Mouse (Mus musculus) heart, embryonic 13.5 days (tissue): ENCODE measurements around the gene Tmem82. TPM values are rescaled to one million over a fixed set of nuclear protein-coding genes. Genes with fewer than 3 reads are reported as not detected.

Experiments
- ATAC-seq: fragments of 200-750 bp; cut with Nextera tagmentation; 2 replicates; pipeline ENCODE4 v1.8.0; 2017; ENCODE audit warnings: moderate TSS enrichment; ENCODE audit not compliant: insufficient number of reproducible peaks, low FRiP score, low TSS enrichment; ENCODE audit errors: extremely low read depth
- H3K27ac ChIP-seq: fragments of 300-500 bp; sonication (generic); replicated peaks from 2 replicates; pipeline ENCODE4 v1.5.1; 2015; ENCODE audit warnings: moderate library complexity, mild to moderate bottlenecking, inconsistent platforms
- H3K27me3 ChIP-seq: fragments of 300-500 bp; sonication (generic); replicated peaks from 2 replicates; pipeline ENCODE4 v1.6.1; 2015; ENCODE audit warnings: mild to moderate bottlenecking, inconsistent platforms
- H3K36me3 ChIP-seq: fragments of 300-500 bp; sonication (generic); 2 replicates; pipeline ENCODE4 v1.6.1; 2015; ENCODE audit warnings: mild to moderate bottlenecking, inconsistent platforms
- H3K4me1 ChIP-seq: fragments of 300-500 bp; sonication (generic); 2 replicates; pipeline ENCODE4 v1.6.1; 2015; ENCODE audit warnings: inconsistent platforms
- H3K4me2 ChIP-seq: fragments of 300-500 bp; sonication (generic); 2 replicates; pipeline ENCODE4 v1.6.1; 2015; ENCODE audit warnings: inconsistent platforms, mild to moderate bottlenecking, moderate library complexity
- H3K4me3 ChIP-seq: fragments of 300-500 bp; sonication (generic); 2 replicates; pipeline ENCODE4 v1.5.1; 2015; ENCODE audit warnings: moderate library complexity, mild to moderate bottlenecking, inconsistent platforms
- H3K9ac ChIP-seq: fragments of 300-500 bp; sonication (generic); 2 replicates; pipeline ENCODE4 v1.6.1; 2015; ENCODE audit warnings: inconsistent platforms, mild to moderate bottlenecking, moderate library complexity
- H3K9me3 ChIP-seq: fragments of 300-500 bp; sonication (generic); 2 replicates; pipeline ENCODE4 v1.6.1; 2016; ENCODE audit warnings: inconsistent platforms
- WGBS: fragments of 180-500 bp; shearing (Covaris S2); methylation state at CpG from one replicate; pipeline ENCODE4 v1.1.7; 2015; ENCODE audit warnings: mixed read lengths; 5-methylcytosine and 5-hydroxymethylcytosine counted together
- polyA plus RNA-seq: library from polyadenylated mRNA; unstranded; fragments of >200 nt; fragmentation: Nextera tagmentation; extraction: Ambion mirVana; gene quantifications from 2 replicates; pipeline ENCODE4 v1.2.1, GENCODE M21; 2015

Tmem82 gene
- polyA plus RNA-seq = 0.44 and 0.62 TPM in 2 replicates

- Histone ChIP-seq H3K9ac (peak within 1 kb of the TSS; percentile 76), H3K36me3 (no peaks in the 10 kb centered on the region), H3K27ac (no peak within 1 kb of the TSS), H3K4me1 (peaks cover 25% of the 10 kb centered on the region), H3K4me3 (peak within 1 kb of the TSS; percentile 45), H3K4me2 (peak within 1 kb of the TSS; percentile 83), H3K27me3 (peaks cover 3% of the 10 kb centered on the region; the same call in 1 of the 2 replicates), H3K9me3 (no peaks in the 10 kb centered on the region)
- ATAC-seq = no peak
- 19% methylated on average over 20 of the region's 20 CpGs for WGBS
Measured at GRCm38 (mm10) chr4:141618565-141619243, at the start of gene Tmem82. Tmem82 (minus strand) TSS chr4:141618633.

- peak within 1 kb of the TSS; percentile 98 for H3K9ac ChIP-seq
- H3K36me3 ChIP-seq = peaks cover 24% of the 10 kb centered on the region
- H3K27me3 ChIP-seq = no peaks in the 10 kb centered on the region
- no peaks in the 10 kb centered on the region for H3K9me3 ChIP-seq
- peaks cover 20% of the 10 kb centered on the region for H3K4me1 ChIP-seq
- no peak; the same call in 1 of the 2 replicates for ATAC-seq
- peak within 1 kb of the TSS; percentile 91 for H3K27ac ChIP-seq
- 55% methylated on average over 8 of the region's 8 CpGs for WGBS
- peak within 1 kb of the TSS; percentile 95 for H3K4me3 ChIP-seq
- H3K4me2 ChIP-seq = peak within 1 kb of the TSS; percentile 88
Measured at GRCm38 (mm10) chr4:141664799-141665198, 46.4 kb upstream of the Tmem82 start, which contains the start of gene Plekhm2. Plekhm2 (minus strand) TSS chr4:141664899.

GRCm38 (mm10) chr4:141664011-141664745 lies 45.7 kb upstream of the Tmem82 start:
- H3K4me2 ChIP-seq = peak overlapping the region; percentile 88
- H3K9me3 ChIP-seq = no peaks in the 10 kb centered on the region
- peak overlapping the region; percentile 91 for H3K27ac ChIP-seq
- ATAC-seq = peak; percentile 70; the same call in 1 of the 2 replicates
- peak overlapping the region; percentile 95 for H3K4me3 ChIP-seq
- H3K9ac ChIP-seq = peak overlapping the region; percentile 98
- H3K36me3 ChIP-seq = peaks cover 30% of the 10 kb centered on the region
- under 1% methylated on average over 58 of the region's 60 CpGs for WGBS
- no peaks in the 10 kb centered on the region for H3K27me3 ChIP-seq
- H3K4me1 ChIP-seq = peaks cover 21% of the 10 kb centered on the region

GRCm38 (mm10) chr4:141663122-141663931 lies 44.9 kb upstream of the Tmem82 start:
- no peaks in the 10 kb centered on the region for H3K9me3 ChIP-seq
- peak overlapping the region; percentile 98 for H3K9ac ChIP-seq
- peaks cover 29% of the 10 kb centered on the region for H3K4me1 ChIP-seq
- H3K27me3 ChIP-seq = no peaks in the 10 kb centered on the region
- H3K4me2 ChIP-seq = peak overlapping the region; percentile 88
- peaks cover 37% of the 10 kb centered on the region for H3K36me3 ChIP-seq
- 4% methylated on average over 40 of the region's 47 CpGs for WGBS
- peak overlapping the region; percentile 91 for H3K27ac ChIP-seq
- peak overlapping the region; percentile 95 for H3K4me3 ChIP-seq
- peak; percentile 32; the same call in 1 of the 2 replicates for ATAC-seq

GRCm38 (mm10) chr4:141660884-141661283 lies 42.5 kb upstream of the Tmem82 start:
- Histone ChIP-seq H3K9me3 (no peaks in the 10 kb centered on the region), H3K4me2 (no peak overlapping the region), H3K27me3 (no peaks in the 10 kb centered on the region), H3K4me1 (peaks cover 46% of the 10 kb centered on the region), H3K27ac (no peak overlapping the region), H3K36me3 (peaks cover 48% of the 10 kb centered on the region), H3K9ac (no peak overlapping the region), H3K4me3 (no peak overlapping the region)
- 85% methylated on average over 11 of the region's 11 CpGs for WGBS
- ATAC-seq = no peak

GRCm38 (mm10) chr4:141659739-141660138 lies 41.3 kb upstream of the Tmem82 start:
- Histone ChIP-seq H3K27ac (no peak overlapping the region), H3K27me3 (no peaks in the 10 kb centered on the region), H3K9ac (no peak overlapping the region), H3K4me1 (peaks cover 44% of the 10 kb centered on the region), H3K36me3 (peaks cover 54% of the 10 kb centered on the region), H3K4me3 (no peak overlapping the region), H3K4me2 (no peak overlapping the region), H3K9me3 (no peaks in the 10 kb centered on the region)
- 66% methylated on average over 4 of the region's 4 CpGs for WGBS
- no peak for ATAC-seq

GRCm38 (mm10) chr4:141658846-141659484 lies 40.5 kb upstream of the Tmem82 start:
- Histone ChIP-seq H3K27me3 (no peaks in the 10 kb centered on the region), H3K9ac (no peak overlapping the region), H3K36me3 (peaks cover 58% of the 10 kb centered on the region), H3K4me1 (peaks cover 45% of the 10 kb centered on the region), H3K4me3 (no peak overlapping the region), H3K9me3 (no peaks in the 10 kb centered on the region), H3K27ac (no peak overlapping the region), H3K4me2 (no peak overlapping the region)
- WGBS = 82% methylated on average over 6 of the region's 6 CpGs
- ATAC-seq = no peak

GRCm38 (mm10) chr4:141656932-141657331 lies 38.5 kb upstream of the Tmem82 start:
- peaks cover 73% of the 10 kb centered on the region for H3K36me3 ChIP-seq
- no peaks in the 10 kb centered on the region for H3K27me3 ChIP-seq
- no peak overlapping the region for H3K4me2 ChIP-seq
- H3K4me1 ChIP-seq = peaks cover 47% of the 10 kb centered on the region
- ATAC-seq = no peak
- H3K4me3 ChIP-seq = no peak overlapping the region
- 0 out of 2 replicates have a peak overlapping the region, but pooled peaks have one; percentile 29 for H3K9ac ChIP-seq
- peak overlapping the region; percentile 59; the same call in 1 of the 2 replicates for H3K27ac ChIP-seq
- no peaks in the 10 kb centered on the region for H3K9me3 ChIP-seq
- WGBS = 66% methylated on average over 8 of the region's 8 CpGs

GRCm38 (mm10) chr4:141655908-141656608 lies 37.6 kb upstream of the Tmem82 start:
- H3K9ac ChIP-seq = 0 out of 2 replicates have a peak overlapping the region, but pooled peaks have one; percentile 14
- peaks cover 56% of the 10 kb centered on the region for H3K4me1 ChIP-seq
- no peak overlapping the region for H3K4me3 ChIP-seq
- H3K4me2 ChIP-seq = no peak overlapping the region
- no peak for ATAC-seq
- H3K9me3 ChIP-seq = no peaks in the 10 kb centered on the region
- peaks cover 72% of the 10 kb centered on the region for H3K36me3 ChIP-seq
- peak overlapping the region; percentile 59 for H3K27ac ChIP-seq
- H3K27me3 ChIP-seq = no peaks in the 10 kb centered on the region
- 71% methylated on average over 12 of the region's 12 CpGs for WGBS

- ATAC-seq = no peak
- Histone ChIP-seq H3K9ac (no peak overlapping the region), H3K4me3 (no peak overlapping the region), H3K9me3 (no peaks in the 10 kb centered on the region), H3K27ac (peak overlapping the region; percentile 32; the same call in 1 of the 2 replicates), H3K4me1 (peaks cover 62% of the 10 kb centered on the region), H3K36me3 (peaks cover 58% of the 10 kb centered on the region), H3K4me2 (no peak overlapping the region), H3K27me3 (no peaks in the 10 kb centered on the region)
- 76% methylated on average over 6 of the region's 6 CpGs for WGBS
Measured at GRCm38 (mm10) chr4:141654509-141654908, 36.1 kb upstream of the Tmem82 start.
